In genomic region chr7:27166614-27167474, GRCm38 (mm10) we compare ENCODE assay signal across 8 mouse cellular contexts. TPM values are rescaled to one million over a fixed set of nuclear protein-coding genes. Genes with fewer than 3 reads are reported as not detected.
A peak's percentile ranks its signal among the peaks of the same experiment; 100 is the strongest.
DNase-seq lines count a peak whose midpoint lies in the region; ATAC-seq lines count a peak whose summit lies in the region.

Gene Egln2 (minus strand): TSS chr7:27166802.

- peak; percentile 75 for ATAC-seq in common myeloid progenitor, adult 5-6 weeks (replicated peaks; ENCODE audit: low read depth, poor library complexity, severe bottlenecking)

- H3K4me1 ChIP-seq in megakaryocyte, embryonic 14.5 days: peaks cover 68% of the 10 kb centered on the region

- H3K4me3 ChIP-seq in megakaryocyte, embryonic 14.5 days (replicated peaks): peak within 1 kb of the TSS; percentile 97

- no peaks in the 10 kb centered on the region for H3K27me3 ChIP-seq in megakaryocyte, embryonic 14.5 days (replicated peaks)

- peak; percentile 95 for DNase-seq in ZHBTc4 (ENCODE audit: low read depth, low spot score)
- DNase-seq in gastrocnemius, adult 8-10 months (ENCODE audit: low spot score in 2 of 2): peak; percentile 90 to 95
- DNase-seq in hindlimb bud, embryonic 11.5 days (ENCODE audit: extremely low spot score, low read depth, low spot score): peak; percentile 78
- peak; percentile 88 to 94 for DNase-seq in left cerebral cortex, adult 8-10 months (ENCODE audit: low spot score in 2 of 2)
- DNase-seq in right cerebral cortex, postnatal 10 days (ENCODE audit: low spot score in 2 of 2): peak; percentile 96 to 97
- peak; percentile 94 for DNase-seq in urinary bladder, postnatal 25 days (ENCODE audit: low spot score)

- H3K36me3 ChIP-seq in megakaryocyte, embryonic 14.5 days (replicated peaks; ENCODE audit: low read length): peaks cover 75% of the 10 kb centered on the region

- H3K9me3 ChIP-seq in megakaryocyte, embryonic 14.5 days: no peaks in the 10 kb centered on the region

RNA-seq across cellular contexts. Expression of gene Egln2, which starts in this region (rescaled TPM):
- total RNA-seq in common myeloid progenitor, adult 5-6 weeks (2017): 18.6 and 24.7 TPM in 2 replicates
- 100 to 1,000 TPM; 119 to 120 (median 119) TPM for total RNA-seq in gastrocnemius, adult 8-10 months (2022)
- 10 to 100 TPM; 87.9 to 97.7 (median 93.6) TPM for total RNA-seq in left cerebral cortex, adult 8-10 months (2022)
- 75.2 and 107 TPM in 2 replicates for polyA plus RNA-seq in megakaryocyte, embryonic 14.5 days (2012; ENCODE audit: insufficient read depth, low replicate concordance)

Comparison
In these comparisons a context has a peak if more than half of its experiments do, and no peak if none do; other contexts are left out.
1. Peak in every context shown above with its lines: DNase-seq, ATAC-seq and H3K4me3 ChIP-seq.